Mouse (Mus musculus): ENCODE measurements at regions not wholly inside any gene's neighbourhood (a gene's known extent, or its start where the extent isn't known, plus 50 kb on each side); places are given as distances from the start of the nearest gene placed in this dataset.

DNA sequence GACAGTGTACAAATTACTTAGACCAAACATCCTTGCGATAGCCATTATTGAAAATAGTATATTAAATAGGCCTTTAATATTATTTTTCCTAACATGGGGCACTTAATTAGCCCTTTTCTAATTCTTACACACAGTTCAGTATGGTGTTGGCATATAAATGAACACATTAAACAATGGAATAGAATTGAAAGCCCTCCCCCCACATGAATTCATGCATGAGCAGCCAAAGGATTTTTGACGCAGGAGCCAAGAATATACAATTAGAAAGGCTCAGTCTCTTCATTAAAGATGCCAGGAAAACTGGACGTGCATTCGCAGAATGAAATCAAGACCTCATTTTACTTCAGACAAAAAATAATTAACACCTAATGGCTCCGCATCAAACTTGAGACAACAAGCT is 172.9 kb upstream of the Phactr1 start:
- no peak for DNase-seq (ENCODE audit: low read depth, low spot score)

DNA sequence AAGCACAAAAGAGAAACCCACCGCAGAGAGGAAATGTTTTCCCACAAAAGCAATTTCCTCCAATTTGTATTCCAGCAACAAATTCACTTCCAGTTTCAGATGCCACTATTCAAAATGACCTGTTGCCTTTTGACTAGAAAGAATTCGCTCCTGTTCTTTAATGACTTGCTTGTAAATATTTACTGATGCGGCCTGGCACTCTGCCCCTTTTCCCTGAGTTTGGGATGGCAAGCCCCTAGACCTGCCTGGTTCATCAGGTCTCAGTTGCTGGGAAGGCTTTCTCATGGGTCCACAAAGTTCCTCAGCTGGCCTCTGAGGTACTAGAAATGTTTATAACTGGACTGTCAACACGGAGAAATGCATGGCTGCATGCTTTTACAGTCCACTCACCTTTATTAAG is 161.7 kb upstream of the Phactr1 start:
- DNase-seq (ENCODE audit: low read depth, low spot score) = no peak

DNA sequence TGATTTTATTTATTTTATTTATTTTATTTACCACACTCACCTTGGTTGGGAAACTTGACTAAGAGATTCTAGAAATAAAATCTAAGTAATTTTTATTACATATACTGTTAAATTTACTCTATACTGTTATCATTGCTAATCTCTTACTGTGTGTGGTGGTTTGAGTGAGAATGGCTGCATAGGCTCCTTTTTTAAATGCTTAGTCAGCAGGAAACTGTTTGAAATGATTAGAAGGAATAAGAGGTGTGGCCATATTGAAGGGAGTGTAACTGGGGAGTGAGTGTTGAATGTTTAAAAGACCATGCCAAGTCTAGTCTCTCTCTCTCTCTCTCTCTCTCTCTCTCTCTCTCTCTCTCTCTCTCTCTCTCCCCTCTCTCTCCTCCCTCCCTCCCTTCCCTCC is 157.9 kb upstream of the Phactr1 start:
- DNase-seq (ENCODE audit: low read depth, low spot score) = no peak

DNA sequence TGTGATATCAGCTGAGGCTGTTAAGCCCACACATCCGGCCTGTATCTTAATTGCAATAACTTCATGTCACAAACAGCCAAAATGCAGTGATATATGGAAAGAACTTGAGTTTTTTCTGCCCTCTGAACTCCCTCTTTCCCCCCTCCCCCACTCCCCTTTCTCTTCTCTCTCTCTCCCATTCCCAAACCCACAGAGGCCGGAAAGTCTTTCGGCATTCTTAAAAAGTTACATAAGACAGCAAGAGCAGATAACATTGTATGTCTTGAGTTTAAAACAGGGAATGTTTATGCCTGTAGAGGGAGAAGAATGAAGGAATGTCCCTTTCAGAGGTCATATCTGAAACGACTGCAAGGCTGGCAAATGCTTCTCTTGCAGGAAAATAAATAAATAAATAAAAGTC is 154.3 kb upstream of the Phactr1 start:
- no peak for DNase-seq (ENCODE audit: low read depth, low spot score)

DNA sequence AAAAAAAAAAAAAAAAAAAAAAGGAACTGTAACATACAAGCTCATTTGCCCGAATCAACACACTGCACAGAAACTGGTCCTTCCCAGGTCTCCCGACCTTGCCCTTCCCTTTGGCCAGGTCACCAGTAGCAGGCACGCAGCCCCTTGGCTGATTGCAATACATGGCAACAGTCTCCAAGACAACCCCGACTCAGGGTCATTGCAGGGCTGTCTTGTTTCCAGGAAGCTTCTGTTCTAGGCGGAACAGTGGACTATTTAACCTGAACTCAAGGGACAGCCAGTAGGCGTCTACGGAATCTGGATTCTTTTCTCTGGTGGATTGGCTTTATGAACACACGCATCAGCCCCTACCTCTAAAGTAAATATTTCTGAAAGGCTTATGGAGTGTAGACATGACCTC is 153.5 kb upstream of the Phactr1 start:
- no peak for DNase-seq (ENCODE audit: low read depth, low spot score)

DNA sequence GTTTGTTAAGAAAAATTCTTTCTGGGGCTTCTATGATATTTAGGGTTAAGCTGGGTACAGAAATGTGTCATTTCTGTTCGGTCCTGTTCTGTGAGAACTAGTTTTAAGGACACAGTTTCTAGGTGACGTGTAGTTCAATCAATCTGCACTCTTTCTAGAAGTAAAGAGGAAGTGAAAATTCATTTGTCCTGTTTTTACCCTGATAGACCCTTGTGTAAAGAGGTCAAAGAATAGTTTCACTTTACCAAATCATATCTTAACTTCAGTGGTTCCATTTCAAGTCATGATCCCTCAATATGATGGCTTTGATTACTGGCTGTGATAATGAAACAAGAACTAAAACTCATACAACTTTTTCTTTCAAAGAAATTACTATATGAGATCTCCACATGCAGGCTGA is 152.3 kb upstream of the Phactr1 start:
- no peak for DNase-seq (ENCODE audit: low read depth, low spot score)

DNA sequence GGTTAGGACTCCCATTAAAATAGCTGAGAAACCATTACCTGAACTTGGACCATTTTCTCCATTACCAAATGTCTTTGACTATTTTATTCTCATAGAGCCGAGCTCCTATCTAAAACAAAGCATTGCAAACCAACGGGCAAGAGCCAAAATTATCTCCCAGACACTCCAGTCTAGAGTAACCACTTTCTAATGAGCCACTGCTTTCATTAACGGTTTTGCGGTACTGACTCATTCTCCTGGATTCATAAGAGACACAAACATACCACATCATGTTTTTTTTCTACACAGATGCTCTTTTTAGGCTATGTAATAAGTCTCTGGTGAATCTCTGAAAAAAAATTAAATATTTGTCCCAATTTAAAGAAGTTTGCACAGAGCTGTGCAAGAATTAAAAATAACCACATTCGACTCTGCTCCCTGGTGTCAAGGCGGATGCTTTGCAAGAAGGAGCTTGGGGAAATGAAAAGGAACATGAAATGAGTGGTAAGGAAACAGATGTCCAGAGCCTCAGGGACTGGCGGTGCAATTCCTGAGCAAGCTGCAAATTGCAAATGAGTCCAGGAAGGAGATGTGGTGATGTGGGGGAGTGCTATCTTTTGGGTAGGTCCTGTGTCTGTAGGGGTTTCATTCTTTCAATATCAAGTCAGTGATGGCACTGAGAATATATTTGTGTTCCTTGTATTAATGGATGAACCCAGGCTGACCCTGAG is 143.8 kb upstream of the Phactr1 start:
- no peak for DNase-seq (ENCODE audit: low read depth, low spot score)

DNA sequence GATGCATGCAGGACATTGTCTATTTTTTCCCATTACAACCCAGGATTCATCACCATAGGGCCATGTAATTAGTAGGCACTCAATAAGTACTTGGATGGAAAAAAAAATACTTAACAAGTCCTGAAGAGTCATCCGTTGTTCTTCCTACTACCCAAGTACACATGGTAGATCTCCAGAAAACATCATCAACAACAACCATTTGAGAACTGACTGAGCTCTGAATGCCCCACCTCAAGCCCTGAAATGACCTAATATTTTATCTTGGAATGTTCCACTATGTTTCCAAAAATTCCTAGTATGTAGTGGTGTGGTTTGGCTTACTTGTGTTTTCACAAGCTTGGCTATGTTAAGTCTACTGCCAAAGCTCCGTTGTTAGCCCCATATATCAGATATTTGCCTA is 142.4 kb upstream of the Phactr1 start:
- no peak for DNase-seq (ENCODE audit: low read depth, low spot score)

DNA sequence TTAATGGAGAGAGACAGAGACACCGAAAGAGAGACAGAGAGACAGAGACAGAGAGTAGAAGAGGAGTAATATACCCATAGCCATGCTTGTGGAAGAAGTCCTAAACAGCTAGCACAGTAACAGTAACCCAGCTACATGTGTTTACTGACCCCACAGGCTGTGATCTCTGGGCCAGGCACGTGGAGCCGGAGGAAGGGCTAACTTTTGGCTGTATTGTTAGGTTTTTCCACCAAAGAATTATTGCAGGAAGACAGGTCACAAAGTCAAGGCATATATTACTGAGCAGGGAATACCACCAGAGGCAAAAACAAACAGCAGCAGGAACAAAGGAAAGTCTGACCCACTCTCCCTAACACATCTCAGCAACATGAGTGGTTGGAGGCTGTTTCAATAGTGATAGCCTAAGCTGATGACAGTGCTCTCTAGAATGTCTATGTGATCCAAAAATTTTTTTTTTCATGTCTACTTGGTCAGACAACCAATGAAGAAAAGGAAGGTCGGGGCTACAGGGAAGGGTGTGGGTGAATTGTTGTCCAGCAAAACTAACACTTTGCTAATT is 135.8 kb upstream of the Phactr1 start:
- DNase-seq (ENCODE audit: low read depth, low spot score) = no peak

DNA sequence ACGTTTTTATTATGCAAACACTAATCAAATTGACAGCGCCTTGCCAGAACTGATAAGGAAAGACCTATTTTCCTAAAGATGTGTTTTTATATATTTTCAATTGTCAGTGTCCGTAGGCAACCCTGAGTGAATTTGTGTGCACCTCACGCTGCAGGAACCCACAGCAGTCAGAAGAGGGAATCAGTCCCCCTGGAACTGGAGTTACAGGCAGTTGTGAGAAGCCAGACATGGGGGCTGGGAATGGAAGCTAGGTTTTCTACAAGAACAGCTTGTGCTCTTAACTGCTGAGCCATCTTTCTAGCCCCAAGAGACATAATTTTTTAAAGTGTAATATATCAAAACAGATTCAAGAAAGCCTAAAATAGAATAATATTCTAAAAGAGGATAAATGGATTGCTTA is 134.0 kb upstream of the Phactr1 start:
- DNase-seq (ENCODE audit: low read depth, low spot score) = no peak

DNA sequence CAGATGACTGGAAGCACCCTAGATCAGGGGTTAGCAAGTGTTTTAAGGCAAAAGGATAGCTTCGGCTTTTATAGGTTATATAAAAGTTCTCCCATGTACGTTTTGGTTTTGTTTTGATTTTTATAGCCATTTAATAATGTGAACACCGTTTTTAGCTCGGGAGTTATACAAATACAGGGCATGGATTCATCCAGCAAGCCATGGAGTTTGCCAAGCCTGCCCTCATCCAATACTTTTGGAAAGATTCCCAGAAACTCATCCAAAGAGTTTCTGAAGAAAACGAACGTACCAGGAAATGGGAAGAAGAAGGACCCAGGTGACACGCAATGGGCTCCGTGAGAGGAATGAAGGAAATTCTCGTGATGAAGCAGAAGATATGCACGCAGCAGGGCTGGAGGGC is 133.6 kb upstream of the Phactr1 start:
- no peak for DNase-seq (ENCODE audit: low read depth, low spot score)

DNA sequence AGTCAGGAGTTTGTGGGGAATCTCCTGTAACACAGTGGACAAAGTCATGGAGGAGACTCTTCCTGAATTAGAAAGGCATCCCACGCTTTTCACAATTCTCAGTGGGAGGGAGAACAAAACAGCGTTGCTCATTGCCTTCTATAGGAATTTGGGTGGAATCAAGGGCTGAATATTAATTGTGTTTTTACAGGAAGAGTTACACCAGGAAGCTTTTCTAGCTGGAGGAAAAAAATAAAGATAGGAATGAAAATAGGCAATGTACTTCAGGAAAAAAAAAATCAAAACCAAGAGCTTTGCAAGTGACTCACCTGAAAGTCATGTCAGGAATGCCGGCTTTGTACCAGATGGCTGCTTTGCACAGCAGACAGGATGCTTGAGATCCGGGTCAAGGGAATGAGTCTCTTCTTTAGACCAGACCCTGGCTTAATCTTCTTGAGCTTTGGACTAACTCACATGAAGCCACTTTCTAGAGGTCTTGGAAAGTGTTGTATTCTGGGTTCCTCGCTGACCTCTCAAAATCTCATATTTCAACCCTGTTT is 131.3 kb upstream of the Phactr1 start:
- DNase-seq (ENCODE audit: low read depth, low spot score) = no peak

DNA sequence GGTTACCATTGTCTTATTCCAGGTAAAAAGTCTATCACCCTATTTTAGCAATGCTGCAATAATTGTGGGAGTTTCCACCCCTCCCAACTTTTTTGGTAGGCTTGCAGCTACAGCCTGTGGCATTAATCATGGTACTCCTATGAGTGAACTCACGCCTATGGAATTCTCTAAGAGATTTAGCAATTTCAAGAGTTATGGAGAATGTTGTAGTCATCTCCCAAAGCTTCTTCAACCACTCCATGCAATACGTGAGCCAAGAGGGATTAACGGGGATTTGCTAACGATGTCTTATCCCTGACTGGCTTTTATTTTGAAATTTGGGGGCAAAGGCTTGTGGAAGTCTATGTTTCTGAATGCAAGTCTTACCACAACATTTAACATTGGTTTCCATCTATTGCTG is 125.5 kb upstream of the Phactr1 start:
- DNase-seq (ENCODE audit: low read depth, low spot score) = no peak

DNA sequence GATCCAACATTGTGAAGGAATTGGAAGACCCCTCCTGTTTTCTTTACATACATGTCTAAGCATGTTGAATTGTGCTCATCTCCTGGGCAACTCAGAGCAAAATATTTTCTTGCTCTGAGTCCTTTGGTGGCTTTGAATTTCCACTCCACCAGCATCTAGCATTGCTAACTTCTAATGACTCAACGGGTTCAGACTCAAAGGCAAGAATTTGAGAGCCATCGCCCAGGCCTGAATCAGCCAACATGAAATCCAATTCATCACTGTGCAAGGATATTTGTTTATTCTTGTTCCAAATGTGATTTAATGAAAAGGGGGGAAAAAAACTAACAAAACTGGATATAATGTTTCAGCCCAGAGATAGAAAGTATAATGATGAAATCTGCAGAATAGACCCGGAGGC is 121.9 kb upstream of the Phactr1 start:
- no peak for DNase-seq (ENCODE audit: low read depth, low spot score)

DNA sequence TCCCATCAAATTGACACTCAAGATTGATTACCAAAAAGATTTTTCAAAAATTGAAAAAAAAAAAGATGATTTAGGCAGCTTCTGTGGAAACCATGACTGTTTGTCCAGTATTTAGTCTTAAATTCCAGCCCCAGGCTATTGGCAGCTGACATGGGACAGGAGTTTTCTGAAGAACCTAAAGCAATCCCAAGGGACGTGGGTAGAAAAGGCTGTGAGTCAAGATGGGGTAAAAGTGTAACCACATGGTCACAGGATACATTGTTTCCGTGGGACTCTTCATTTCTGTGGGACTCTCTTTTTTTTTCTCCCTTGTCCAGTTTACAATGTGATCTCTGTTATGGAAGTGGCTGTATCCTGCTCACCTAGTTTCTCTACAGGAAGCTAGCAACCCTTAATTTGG is 119.0 kb upstream of the Phactr1 start:
- no peak for DNase-seq (ENCODE audit: low read depth, low spot score)

DNA sequence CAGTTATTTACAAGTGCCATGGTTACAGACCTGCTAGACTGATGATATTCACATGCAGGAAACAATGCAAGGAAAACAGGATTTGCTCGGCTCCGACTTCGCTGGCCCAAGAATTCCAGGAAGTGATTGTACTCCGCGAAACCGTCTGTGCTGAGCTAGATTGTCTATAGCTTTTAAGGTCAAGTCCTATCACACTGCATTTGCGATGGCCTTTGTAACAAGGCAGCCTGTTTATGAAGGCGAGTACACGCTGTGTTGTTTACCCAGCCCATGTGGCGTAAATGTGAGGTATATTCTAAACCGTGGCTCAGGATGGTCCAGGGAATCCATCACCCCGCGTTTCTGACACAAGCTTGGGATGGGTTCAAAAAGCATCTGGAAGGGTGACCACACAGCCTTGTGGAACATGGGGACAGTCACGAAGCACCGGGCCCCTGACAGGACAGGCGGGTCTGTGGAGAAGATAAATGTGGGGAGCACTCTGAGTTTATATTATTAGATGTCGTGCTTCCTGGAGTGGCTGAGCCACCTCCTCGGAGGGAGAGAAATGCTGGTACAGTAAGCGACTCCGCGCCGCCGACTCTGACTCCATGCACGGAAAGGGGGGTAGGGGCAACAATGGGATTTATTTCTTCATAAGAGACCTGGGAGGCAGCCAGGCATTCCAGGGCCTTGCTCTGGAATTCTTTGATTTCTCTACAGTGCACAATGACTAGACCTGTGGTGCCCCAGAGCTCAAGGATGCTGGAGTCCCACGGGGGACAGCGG is 114.9 kb upstream of the Phactr1 start:
- no peak for DNase-seq (ENCODE audit: low read depth, low spot score)

DNA sequence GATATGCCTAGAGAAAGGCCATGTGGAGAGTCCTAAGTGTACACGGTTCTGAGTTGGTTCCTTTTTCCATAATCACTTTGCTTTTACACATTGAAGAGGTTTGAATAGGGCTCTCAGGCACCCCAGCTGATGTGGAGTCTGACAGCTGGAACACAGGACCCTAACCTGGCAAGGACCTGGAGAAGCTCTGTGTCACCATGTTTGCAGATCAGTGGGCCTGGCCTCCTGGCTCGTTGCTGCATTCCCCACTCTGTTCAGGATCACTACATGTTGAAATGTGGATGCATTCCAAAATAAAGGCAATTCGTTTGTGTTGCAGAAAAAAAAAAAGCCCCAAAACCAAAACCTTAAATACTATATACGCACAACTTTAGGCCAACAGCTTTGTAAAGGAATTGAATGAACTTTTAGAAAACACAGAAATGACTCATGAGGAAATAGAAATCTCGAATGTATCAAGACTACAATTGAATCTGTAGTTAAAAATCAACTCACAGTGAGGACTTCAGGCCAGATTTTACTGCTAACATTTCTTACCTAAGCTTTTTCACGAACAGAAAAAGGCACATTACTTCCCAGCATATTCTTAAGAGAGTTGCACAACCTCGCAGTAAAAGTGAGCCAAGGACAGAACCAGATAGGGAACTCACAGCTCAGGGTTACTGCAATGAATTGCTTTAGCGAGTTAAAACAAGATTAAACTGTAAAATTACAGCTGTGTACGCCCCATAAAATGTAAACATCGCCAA is 109.6 kb upstream of the Phactr1 start:
- no peak for DNase-seq (ENCODE audit: low read depth, low spot score)

DNA sequence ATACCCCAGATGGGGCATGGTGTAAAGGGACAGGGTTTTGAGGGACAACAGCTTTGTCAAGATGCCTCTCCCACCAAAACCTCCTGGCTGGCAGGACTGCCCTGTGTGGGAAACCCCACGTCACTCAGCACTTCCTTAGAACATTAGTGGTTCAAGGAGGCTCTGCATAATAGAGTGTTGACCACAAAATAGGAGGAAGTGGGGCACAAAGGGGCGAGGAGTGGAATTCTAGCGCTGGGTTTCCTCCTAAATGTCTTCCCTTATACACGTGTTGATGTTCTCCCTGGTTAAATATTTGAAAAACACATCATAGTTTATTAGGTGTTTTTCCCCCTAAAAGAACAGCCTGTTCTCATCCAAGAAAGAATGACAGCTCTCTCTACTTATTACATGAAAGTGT is 106.2 kb upstream of the Phactr1 start:
- DNase-seq (ENCODE audit: low read depth, low spot score) = no peak

DNA sequence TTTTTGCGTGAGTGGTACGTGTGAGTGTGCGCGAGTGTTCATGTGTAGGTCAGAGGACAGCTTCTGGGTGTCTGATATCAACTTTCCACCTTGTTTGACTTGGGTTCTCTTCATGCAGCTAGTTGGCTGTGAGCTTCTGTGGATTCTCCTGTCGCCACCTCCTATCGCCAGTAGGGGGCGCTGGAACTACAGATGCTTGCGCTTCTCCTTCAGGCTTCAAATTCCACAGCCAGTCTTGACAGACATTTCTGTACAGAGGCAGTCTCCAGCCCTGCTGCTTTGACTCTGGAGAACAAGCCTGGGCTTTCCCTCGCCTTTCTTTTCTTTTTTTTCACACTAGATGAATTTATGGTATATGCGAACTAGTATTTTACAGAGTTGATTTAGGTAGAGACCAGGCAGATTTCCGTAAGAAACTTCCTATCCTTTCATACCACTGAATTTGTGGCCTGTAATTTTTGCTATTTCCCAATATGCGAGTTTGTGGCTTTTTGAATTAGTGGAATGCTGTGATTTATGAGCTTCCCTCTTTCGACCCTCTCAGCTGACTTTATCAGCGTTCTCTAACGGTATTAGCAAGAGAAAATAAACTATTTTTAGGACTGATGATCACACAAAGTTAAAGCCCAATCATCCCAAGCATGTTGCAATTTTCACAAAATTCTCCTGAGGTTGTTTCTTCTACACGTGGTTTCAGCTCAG is 104.5 kb upstream of the Phactr1 start:
- DNase-seq (ENCODE audit: low read depth, low spot score) = peak; percentile 51

DNA sequence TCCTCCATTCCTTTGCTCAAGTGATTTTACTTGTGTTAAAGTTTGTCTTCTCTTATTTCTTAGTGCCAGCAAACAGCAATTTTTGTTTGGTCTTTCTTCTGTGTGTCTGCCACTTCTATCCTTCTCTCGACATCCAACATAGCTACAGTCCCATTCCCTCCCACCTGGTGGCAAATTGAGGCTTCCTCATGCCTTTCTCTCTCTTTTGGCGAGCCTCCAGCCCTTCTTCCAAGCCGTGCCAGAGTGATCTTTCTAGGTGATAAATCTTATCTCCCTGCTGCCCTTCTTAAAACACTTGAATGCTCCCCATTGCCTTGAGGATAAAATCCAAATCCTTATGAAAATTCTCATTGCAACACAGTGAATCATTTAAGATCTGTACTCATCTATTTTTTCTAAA is 101.0 kb upstream of the Phactr1 start:
- DNase-seq (ENCODE audit: low read depth, low spot score) = no peak

DNA sequence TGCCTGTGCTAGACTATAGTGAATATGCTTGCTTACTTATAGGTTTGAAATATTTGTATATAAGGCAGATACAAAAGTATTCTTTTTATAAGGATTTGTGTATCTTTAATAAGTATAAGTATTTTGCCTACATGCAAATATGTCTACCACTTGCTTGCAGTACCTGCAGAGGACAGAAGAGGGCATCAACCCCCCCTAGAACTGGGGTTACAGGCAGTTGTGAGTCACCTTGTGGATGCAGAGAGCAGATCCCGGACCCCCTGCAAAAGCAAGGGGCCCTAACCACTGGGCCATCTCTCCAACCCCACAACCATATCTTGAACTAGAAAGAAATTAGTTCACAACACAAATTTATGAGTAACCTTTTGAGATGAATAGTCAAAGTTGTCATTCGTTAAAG is 91.3 kb upstream of the Phactr1 start:
- DNase-seq (ENCODE audit: low read depth, low spot score) = no peak

DNA sequence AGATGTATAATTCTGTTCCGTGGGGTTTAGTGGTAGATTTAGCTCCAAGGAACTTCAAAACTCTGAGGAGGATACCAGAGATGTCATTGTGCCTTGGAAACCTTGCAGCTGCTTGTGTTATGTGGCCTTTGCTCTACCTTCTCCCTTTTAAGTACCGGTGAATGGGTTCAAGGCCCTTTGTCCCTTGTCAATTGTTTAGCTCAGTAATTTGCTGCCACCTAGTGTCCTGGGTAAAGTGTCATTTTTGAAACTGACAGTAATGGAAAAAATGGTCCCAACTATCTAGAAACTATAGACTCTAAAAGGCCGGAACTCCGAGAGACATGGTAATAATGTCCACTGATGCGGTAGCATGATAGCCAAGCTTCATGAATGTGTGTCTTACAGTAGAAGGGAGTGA is 90.8 kb upstream of the Phactr1 start:
- no peak for DNase-seq (ENCODE audit: low read depth, low spot score)

Measured in CD4-positive, CD25-positive, alpha-beta regulatory T cell, adult 2 months (primary cell).